Mouse (Mus musculus): ENCODE measurements around the gene Snx30.

- TF ChIP-seq CTCF (IDR thresholded peaks at IDR 0.05; ENCODE audit: borderline replicate concordance, insufficient read depth, low read depth, low read length) (no peak), POLR2A (IDR thresholded peaks at IDR 0.05; ENCODE audit: borderline replicate concordance, insufficient read depth, low read length) (no peak)
Observed at GRCm38 (mm10) chr4:59801489-59801888, 4.2 kb upstream of the Snx30 start, which contains the start of gene Inip.

All from cerebellum, adult 2 months (tissue).